Comparison of ENCODE assay signal across 21 mouse cellular contexts in genomic region chr10:50311989-50312388, GRCm38 (mm10).
DNase-seq lines count a peak whose midpoint lies in the region; ATAC-seq and TF ChIP-seq lines count a peak whose summit lies in the region.
"Had no signal": no experiment of that assay in that cellular context is flagged by ENCODE, and none has a peak within 500 bp of the region (broad histone marks: within the 10 kb centered on the region; RNA-seq: fewer than 3 reads in every experiment).

No protein-coding gene starts in this region.

- H3K9ac ChIP-seq in limb, embryonic 15.5 days, result no peak overlapping the region
- H3K9ac ChIP-seq: embryonic facial prominence, embryonic 13.5 days; embryonic facial prominence, embryonic 15.5 days; forebrain, embryonic 13.5 days; forebrain, embryonic 15.5 days; forebrain, postnatal 0 days had no signal

- no peak for TF ChIP-seq CTCF in cerebellum, adult 2 months (IDR thresholded peaks at IDR 0.05; ENCODE audit: borderline replicate concordance, insufficient read depth, low read depth, low read length)

- H3K27me3 ChIP-seq in limb, embryonic 15.5 days, result no peaks in the 10 kb centered on the region
- H3K27me3 ChIP-seq in limb, embryonic 10.5 days (ENCODE audit: low read depth, poor library complexity, severe bottlenecking), result no peaks in the 10 kb centered on the region
- no peaks in the 10 kb centered on the region for H3K27me3 ChIP-seq in cerebellum, adult 2 months (ENCODE audit: control insufficient read depth, insufficient read depth, low read length)
- H3K27me3 ChIP-seq: embryonic facial prominence, embryonic 13.5 days; embryonic facial prominence, embryonic 15.5 days; forebrain, embryonic 13.5 days; forebrain, embryonic 15.5 days had no signal

- TF ChIP-seq POLR2A in cerebellum, adult 2 months (IDR thresholded peaks at IDR 0.05; ENCODE audit: borderline replicate concordance, insufficient read depth, low read length), result no peak

- 0 out of 2 replicates have a peak, but pooled peaks have one; percentile 24 for ATAC-seq in limb, embryonic 15.5 days (ENCODE audit: insufficient number of reproducible peaks, low FRiP score, low TSS enrichment, low read depth)
- peak; percentile 58 for ATAC-seq in granulocyte monocyte progenitor cell, adult 5-6 weeks (replicated peaks; ENCODE audit: poor library complexity, severe bottlenecking)
- ATAC-seq in megakaryocyte progenitor cell, adult 5-6 weeks (replicated peaks; ENCODE audit: poor library complexity), result peak; percentile 83
- no peak for ATAC-seq in erythroid progenitor cell, adult 5-6 weeks (replicated peaks; ENCODE audit: low FRiP score, poor library complexity, severe bottlenecking)
- ATAC-seq: forebrain, embryonic 13.5 days; forebrain, embryonic 15.5 days; forebrain, postnatal 0 days had no signal

- no peak overlapping the region for H3K4me3 ChIP-seq in limb, embryonic 15.5 days
- H3K4me3 ChIP-seq in limb, embryonic 10.5 days, result no peak overlapping the region
- H3K4me3 ChIP-seq in cerebellum, adult 2 months (replicated peaks; ENCODE audit: insufficient read depth, low read depth, low read length), result no peak overlapping the region
- H3K4me3 ChIP-seq: embryonic facial prominence, embryonic 13.5 days; embryonic facial prominence, embryonic 15.5 days; erythroblast, embryonic 14.5 days; forebrain, embryonic 13.5 days; forebrain, embryonic 15.5 days had no signal

- H3K9me3 ChIP-seq in limb, embryonic 15.5 days, result no peaks in the 10 kb centered on the region
- no peaks in the 10 kb centered on the region for H3K9me3 ChIP-seq in limb, embryonic 10.5 days (replicated peaks)
- H3K9me3 ChIP-seq: embryonic facial prominence, embryonic 13.5 days; embryonic facial prominence, embryonic 15.5 days; forebrain, embryonic 13.5 days; forebrain, embryonic 15.5 days had no signal

- DNase-seq in limb, embryonic 10.5 days (ENCODE audit: low spot score), result no peak
- peak; percentile 40 for DNase-seq in A20 (ENCODE audit: low read depth, low spot score)
- no peak for DNase-seq in layer of hippocampus, postnatal 10 days (ENCODE audit: low spot score in 2 of 2)
- DNase-seq in cerebellum, adult 2 months, result no peak
- DNase-seq: adrenal gland, adult 2 months; adrenal gland, postnatal 10 days; adrenal gland, postnatal 25 days; cerebellum, adult 11 months; cerebellum, adult 18-20 months; cerebellum, adult 9-10 months; embryo, embryonic 11 days; forebrain, postnatal 0 days had no signal

- H3K36me3 ChIP-seq in limb, embryonic 15.5 days, result no peaks in the 10 kb centered on the region
- no peaks in the 10 kb centered on the region for H3K36me3 ChIP-seq in limb, embryonic 10.5 days
- H3K36me3 ChIP-seq: embryonic facial prominence, embryonic 13.5 days; embryonic facial prominence, embryonic 15.5 days; forebrain, embryonic 15.5 days had no signal

- no peak overlapping the region for H3K27ac ChIP-seq in limb, embryonic 15.5 days
- no peak overlapping the region for H3K27ac ChIP-seq in limb, embryonic 10.5 days
- H3K27ac ChIP-seq in cerebellum, adult 2 months (ENCODE audit: insufficient read depth, low read length), result no peak overlapping the region
- H3K27ac ChIP-seq: embryonic facial prominence, embryonic 13.5 days; embryonic facial prominence, embryonic 15.5 days; forebrain, embryonic 13.5 days; forebrain, embryonic 15.5 days had no signal

- no peaks in the 10 kb centered on the region for H3K4me1 ChIP-seq in limb, embryonic 15.5 days
- no peaks in the 10 kb centered on the region for H3K4me1 ChIP-seq in limb, embryonic 10.5 days
- no peaks in the 10 kb centered on the region for H3K4me1 ChIP-seq in cerebellum, adult 2 months (ENCODE audit: control insufficient read depth, insufficient read depth, low read length)
- H3K4me1 ChIP-seq: embryonic facial prominence, embryonic 13.5 days; embryonic facial prominence, embryonic 15.5 days; forebrain, embryonic 13.5 days; forebrain, embryonic 15.5 days had no signal

- no peak overlapping the region for H3K4me2 ChIP-seq in limb, embryonic 15.5 days
- H3K4me2 ChIP-seq: embryonic facial prominence, embryonic 13.5 days; embryonic facial prominence, embryonic 15.5 days; forebrain, embryonic 13.5 days; forebrain, embryonic 15.5 days had no signal
